Mouse (Mus musculus) brain, embryonic 18.5 days (tissue): Measurements from ENCODE around the gene Rps6ka1.
"Not testable (repeated sequence)": the region's sequence is repeated elsewhere in the genome, so short reads cannot be mapped to it uniquely, and the experiment has no call there.

ENCODE experiments used
- DNase-seq: peaks from one replicate; pipeline ENCODE4 v3.0.0-alpha.2; 2012; ENCODE audit warnings: low read depth, low spot score

The Rps6ka1 gene

DNA sequence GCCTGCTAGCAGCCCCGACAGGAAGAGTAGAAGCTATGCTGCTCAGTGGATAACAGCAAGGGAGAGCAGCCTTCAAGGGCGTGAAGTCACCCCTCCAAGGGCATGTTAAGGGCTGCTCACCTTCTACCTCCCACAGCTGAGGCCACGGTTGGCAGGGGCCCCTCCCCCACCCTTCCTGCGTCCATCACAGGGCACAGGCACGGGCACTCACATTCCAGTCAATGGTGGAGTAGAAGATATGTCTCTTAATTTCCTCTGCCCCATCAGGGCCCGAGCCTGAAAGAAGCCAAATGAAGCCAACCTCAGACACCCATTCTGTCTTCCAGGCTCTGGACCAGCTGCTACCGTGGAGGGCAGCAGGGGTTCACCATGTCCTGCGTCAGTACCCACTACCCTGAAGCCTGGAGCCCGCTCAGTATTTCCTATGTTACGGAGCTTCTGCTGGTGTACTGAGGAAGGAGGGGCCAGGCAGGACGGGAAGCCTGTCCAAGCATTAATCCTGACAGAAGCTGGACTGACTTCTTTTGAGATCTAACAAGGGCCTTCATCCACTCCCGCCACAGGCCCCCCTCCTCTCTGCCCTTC is 23.7 kb downstream of the Rps6ka1 start:
- no peak for DNase-seq

- no peak for DNase-seq
Observed at GRCm38 (mm10) chr4:133857527-133857926, 30.1 kb downstream of the Rps6ka1 start.

- no peak for DNase-seq
Observed at GRCm38 (mm10) chr4:133854621-133855020, 33.0 kb downstream of the Rps6ka1 start.

DNA sequence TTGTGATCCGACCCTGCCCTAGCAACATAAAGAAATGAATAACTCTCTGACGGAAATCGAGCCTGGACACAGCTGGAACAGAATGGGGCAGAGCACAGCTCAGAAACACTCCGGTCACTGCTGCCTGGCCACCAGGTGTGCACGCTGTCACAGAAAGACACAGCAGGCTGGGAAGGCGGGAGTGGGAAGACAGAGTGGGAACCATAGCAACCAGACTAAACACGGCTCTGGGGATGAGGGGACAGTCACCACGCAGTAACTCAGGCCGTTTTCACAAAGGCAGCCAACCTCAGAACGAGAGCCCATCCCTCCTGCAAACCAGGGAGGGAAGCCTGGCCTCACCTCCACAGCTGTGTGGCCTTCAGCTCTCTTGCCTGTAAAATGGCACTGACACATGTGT is 34.0 kb downstream of the Rps6ka1 start:
- no peak for DNase-seq

DNA sequence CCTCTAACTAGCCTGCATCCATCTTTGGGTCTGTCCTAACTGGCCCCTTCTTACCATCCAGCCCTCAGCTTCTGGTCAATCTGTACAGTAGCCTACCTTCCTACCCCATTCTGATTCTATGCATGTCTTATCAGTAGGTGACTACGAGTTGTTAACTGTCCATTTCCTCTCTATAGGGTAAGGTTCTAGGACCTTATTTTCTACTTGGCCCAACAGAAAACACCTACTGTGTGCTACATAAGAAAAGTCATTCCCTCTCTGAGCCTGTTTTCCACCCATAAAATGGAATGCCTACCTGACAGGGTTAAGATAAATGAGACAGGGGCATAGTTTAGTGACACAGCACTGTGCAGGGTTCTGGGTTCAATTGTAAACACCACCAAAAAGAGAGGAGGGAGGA is 41.0 kb downstream of the Rps6ka1 start:
- DNase-seq = no peak

GRCm38 (mm10) chr4:133845060-133845459 is 42.5 kb downstream of the Rps6ka1 start:
- DNase-seq = no peak

- DNase-seq = no peak
Observed at GRCm38 (mm10) chr4:133844209-133844841, 43.3 kb downstream of the Rps6ka1 start.

- no peak for DNase-seq
Observed at GRCm38 (mm10) chr4:133842992-133843737, 44.4 kb downstream of the Rps6ka1 start.

- DNase-seq = not testable (repeated sequence)
Observed at GRCm38 (mm10) chr4:133841756-133842483, 45.7 kb downstream of the Rps6ka1 start.

DNA sequence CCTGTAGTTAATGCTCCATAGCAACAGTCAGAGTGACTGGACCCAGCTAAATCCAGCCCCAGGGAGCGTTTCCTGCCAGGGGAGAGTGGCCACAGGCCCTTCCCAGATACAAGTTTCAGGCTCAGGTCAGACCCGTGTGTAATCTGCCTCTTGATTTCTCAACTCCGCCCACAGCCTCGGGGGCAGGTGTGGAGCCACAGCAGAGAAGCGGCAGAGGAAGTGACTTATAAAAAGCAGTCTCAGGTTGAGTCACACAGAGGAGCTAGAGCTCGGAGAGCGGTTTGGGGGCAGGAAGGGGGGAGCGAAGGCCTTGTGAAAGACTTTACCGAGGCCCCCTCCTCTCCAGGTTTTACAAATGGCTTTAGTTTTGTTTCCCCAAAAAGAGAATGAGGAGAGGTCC is 46.6 kb downstream of the Rps6ka1 start:
- no peak for DNase-seq

- DNase-seq = no peak
Observed at GRCm38 (mm10) chr4:133840501-133840900, 47.1 kb downstream of the Rps6ka1 start.

GRCm38 (mm10) chr4:133839385-133839826 is 48.2 kb downstream of the Rps6ka1 start:
- DNase-seq = no peak

DNA sequence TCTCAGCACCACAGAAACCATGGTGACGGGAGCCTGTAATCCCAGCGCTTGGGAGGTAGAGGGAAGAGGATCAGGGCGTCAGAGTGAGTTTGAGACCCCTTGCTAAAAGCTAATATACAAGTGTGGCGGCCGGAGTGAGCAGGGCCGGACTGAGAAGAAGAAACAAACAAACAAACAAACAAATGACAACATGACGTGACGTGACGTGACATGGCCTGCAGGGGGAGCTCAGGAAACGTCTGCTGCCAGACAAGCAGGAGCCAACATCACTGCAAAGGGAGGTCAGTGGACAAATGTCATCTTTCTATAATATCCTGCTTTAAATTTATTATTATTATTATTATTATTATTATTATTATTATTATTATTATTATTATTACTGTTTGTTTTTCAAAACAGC is 51.0 kb downstream of the Rps6ka1 start:
- DNase-seq = no peak

GRCm38 (mm10) chr4:133835211-133835610 is 52.4 kb downstream of the Rps6ka1 start:
- no peak for DNase-seq

GRCm38 (mm10) chr4:133832945-133833874 is 54.4 kb downstream of the Rps6ka1 start:
- no peak for DNase-seq

GRCm38 (mm10) chr4:133830453-133830852 is 57.1 kb downstream of the Rps6ka1 start:
- DNase-seq = no peak

DNA sequence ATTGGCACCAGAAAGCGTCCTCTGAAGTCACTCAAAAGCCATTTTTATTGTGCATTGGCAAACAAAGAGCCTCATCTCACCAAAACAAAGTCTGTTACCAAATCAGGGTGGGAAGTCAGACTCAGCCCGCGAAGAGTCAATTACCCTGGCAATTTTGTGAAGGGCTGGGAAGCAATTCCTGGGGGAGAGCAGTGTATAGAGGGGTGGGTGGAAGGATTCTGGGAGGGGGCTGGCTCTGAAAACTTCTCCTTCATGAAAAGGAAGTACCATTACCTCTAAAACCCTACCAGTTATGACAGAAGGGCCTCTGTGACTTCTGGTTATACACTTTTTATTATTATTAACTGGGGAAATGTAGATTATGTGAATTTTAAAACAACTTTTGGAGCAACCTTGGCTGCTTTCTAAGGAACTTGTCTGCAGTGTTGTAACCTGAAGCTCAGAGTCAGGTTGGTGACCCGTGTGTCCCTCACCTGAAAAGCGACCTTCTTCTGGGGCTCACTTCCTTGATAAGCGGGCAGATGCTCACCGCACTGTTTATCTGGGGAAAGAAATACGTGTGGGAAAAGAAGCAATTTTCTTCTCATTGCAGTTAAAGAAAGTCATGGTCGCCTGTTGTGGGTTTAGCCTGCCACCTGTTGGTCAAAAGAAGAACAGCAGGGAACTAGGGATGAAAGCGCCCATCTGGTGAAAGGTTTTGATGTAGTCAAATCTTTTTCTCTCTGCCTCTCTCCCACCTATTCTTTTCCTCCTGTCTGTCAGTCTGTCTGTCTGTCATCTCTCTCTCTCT is 58.1 kb downstream of the Rps6ka1 start:
- peak; percentile 24 for DNase-seq

GRCm38 (mm10) chr4:133827887-133828794 is 59.5 kb downstream of the Rps6ka1 start:
- no peak for DNase-seq

- no peak for DNase-seq
Observed at GRCm38 (mm10) chr4:133827354-133827753, 60.2 kb downstream of the Rps6ka1 start.
